Mouse (Mus musculus) limb, embryonic 14.5 days (tissue): ENCODE data around the gene Tinf2. TPM values are rescaled to one million over a fixed set of nuclear protein-coding genes. Genes with fewer than 3 reads are reported as not detected.
A peak's percentile ranks its signal among the peaks of the same experiment; 100 is the strongest.

Experiments
- ATAC-seq: fragments of 200-750 bp; cut with Nextera tagmentation; 2 replicates; pipeline ENCODE4 v1.8.0; 2017; ENCODE audit warnings: low read depth, moderate number of reproducible peaks, moderate TSS enrichment; ENCODE audit not compliant: low FRiP score
- DNase-seq: peaks from one replicate; pipeline ENCODE4 v3.0.0-alpha.2; 2015; ENCODE audit warnings: low spot score
- H3K27ac ChIP-seq: fragments of 300-500 bp; sonication (generic); replicated peaks from 2 replicates; pipeline ENCODE4 v1.5.1; 2014; ENCODE audit warnings: low read depth, mild to moderate bottlenecking, low read length, moderate library complexity, mixed read lengths
- H3K27me3 ChIP-seq: fragments of 300-500 bp; sonication (generic); 2 replicates; pipeline ENCODE4 v1.6.1; 2014; ENCODE audit warnings: low read length, mixed read lengths; ENCODE audit not compliant: control insufficient read depth, insufficient read depth
- H3K36me3 ChIP-seq: fragments of 300-500 bp; sonication (generic); 2 replicates; pipeline ENCODE4 v1.6.1; 2014; ENCODE audit warnings: mild to moderate bottlenecking, low read length, moderate library complexity, mixed read lengths; ENCODE audit not compliant: control insufficient read depth, insufficient read depth
- H3K4me1 ChIP-seq: fragments of 300-500 bp; sonication (generic); 2 replicates; pipeline ENCODE4 v1.6.1; 2014; ENCODE audit warnings: antibody characterized with exemption, low read length, mixed read lengths; ENCODE audit not compliant: control insufficient read depth, insufficient read depth
- H3K4me2 ChIP-seq: fragments of 300-500 bp; sonication (generic); replicated peaks from 2 replicates; pipeline ENCODE4 v1.6.1; 2014; ENCODE audit warnings: low read depth, mild to moderate bottlenecking, low read length, moderate library complexity; ENCODE audit not compliant: severe bottlenecking
- H3K4me3 ChIP-seq: fragments of 300-500 bp; sonication (generic); replicated peaks from 2 replicates; pipeline ENCODE4 v1.5.1; 2014; ENCODE audit warnings: low read length
- H3K9ac ChIP-seq: fragments of 300-500 bp; sonication (generic); 2 replicates; pipeline ENCODE4 v1.6.1; 2014; ENCODE audit warnings: mild to moderate bottlenecking, low read depth, low read length, moderate library complexity; ENCODE audit not compliant: severe bottlenecking
- H3K9me3 ChIP-seq: fragments of 300-500 bp; sonication (generic); 2 replicates; pipeline ENCODE4 v1.6.1; 2016; ENCODE audit warnings: low read length; ENCODE audit not compliant: control insufficient read depth
- POLR2A ChIP-seq: fragments of 200-500 bp; IDR thresholded peaks from 2 replicates; pipeline ENCODE4 v1.8.0; 2012; ENCODE audit warnings: inconsistent platforms, mild to moderate bottlenecking, moderate library complexity, borderline replicate concordance; ENCODE audit not compliant: insufficient read depth, insufficient read length; ENCODE audit errors: extremely low read depth
- WGBS: fragments of 180-500 bp; shearing (Covaris S2); extraction: QIAGEN DNeasy Blood & Tissue Kit; methylation state at CpG from one replicate; pipeline ENCODE4 v1.1.7; 2014; 5-methylcytosine and 5-hydroxymethylcytosine counted together
- polyA plus RNA-seq, 2 experiments: library from polyadenylated mRNA; depleted of rRNA in 1 of 2; stranded (reverse) in 1 of 2; unstranded in 1 of 2; fragments of >200 nt; fragmentation: Nextera tagmentation in 1 of 2; extraction: Ambion mirVana in 1 of 2; gene quantifications; 2 replicates each; pipeline versions ENCODE4 v1.2.1 to v1.2.3; 2012 to 2014

Tinf2 gene
- polyA plus RNA-seq, 2 experiments, result 34.2 to 38.4 TPM

- WGBS, result 18% methylated on average over 4 of the region's 4 CpGs
- TF ChIP-seq POLR2A, result no peak
- peaks cover 6% of the 10 kb centered on the region for H3K27me3 ChIP-seq
- H3K4me3 ChIP-seq, result peak within 1 kb of the TSS; percentile 17
- no peaks in the 10 kb centered on the region for H3K9me3 ChIP-seq
- H3K4me2 ChIP-seq, result peak within 1 kb of the TSS; percentile 36
- DNase-seq (no peak), ATAC-seq (no peak)
- peak within 1 kb of the TSS; percentile 31; the same call in 1 of the 2 replicates for H3K9ac ChIP-seq
- H3K4me1 ChIP-seq, result peaks cover 6% of the 10 kb centered on the region; the same call in 1 of the 2 replicates
- peaks cover 25% of the 10 kb centered on the region for H3K36me3 ChIP-seq
- H3K27ac ChIP-seq, result no peak within 1 kb of the TSS
Observed at GRCm38 (mm10) chr14:55713729-55714122, 32.1 kb upstream of the Tinf2 start, which contains the start of gene Tgm1. Gene Tgm1 (minus strand): TSS chr14:55713926.

DNA sequence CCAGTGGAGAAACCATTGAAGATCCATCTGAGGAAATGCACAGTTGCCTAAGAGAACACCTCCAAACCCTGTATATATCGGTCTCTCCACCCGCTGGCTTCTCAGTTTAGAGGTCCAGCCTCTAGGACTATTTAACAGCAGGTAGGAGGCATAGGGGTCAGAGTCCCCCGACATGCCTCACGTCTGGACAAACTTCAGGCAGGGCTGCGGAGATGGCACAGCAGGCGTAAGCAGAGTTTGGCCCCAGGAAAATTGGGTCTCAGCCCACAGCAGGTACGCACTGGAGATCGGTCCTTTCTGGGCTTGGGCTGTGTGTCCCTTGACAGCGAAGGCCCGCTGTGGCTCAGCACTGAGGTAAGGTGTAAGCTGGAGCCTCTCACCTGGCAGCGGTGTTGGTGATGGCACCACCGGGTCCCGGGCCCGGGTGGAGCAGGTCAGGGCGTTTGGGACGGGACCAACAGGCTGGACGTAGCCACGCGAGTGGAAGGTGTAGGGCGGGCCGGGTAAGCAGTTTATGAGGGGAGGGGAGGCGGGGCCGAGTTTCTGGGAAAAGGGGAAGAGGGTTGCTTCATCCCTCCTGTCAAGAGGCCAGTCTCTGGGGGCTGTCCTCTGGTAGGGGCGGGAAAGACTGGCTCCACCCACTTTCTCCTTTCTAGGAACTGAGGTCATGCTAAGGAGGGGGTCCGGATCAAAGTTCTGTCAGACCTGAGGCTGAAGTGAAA is 31.5 kb upstream of the Tinf2 start:
- peak; percentile 45; the same call in 1 of the 2 replicates for ATAC-seq
- peak overlapping the region; percentile 31; the same call in 1 of the 2 replicates for H3K9ac ChIP-seq

DNA sequence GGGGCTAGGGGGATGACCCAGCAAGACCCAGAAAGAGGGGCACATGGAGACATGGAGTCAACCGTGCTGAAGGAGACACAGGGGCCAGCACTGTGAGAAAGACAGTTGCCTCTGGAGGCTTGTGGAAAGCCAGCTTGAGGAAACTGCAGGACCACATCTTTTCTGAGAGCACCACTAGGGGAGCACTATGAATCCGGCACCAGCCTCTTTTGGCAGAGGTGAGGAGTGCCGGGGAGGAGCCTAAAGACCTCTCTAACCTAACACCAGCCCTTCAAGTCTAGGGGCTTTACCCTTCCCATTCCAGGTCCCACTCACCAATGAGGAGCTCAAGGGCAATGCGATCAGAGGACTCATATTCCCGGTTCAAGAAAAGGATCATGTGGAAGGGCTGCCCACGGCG is 30.2 kb upstream of the Tinf2 start:
- peaks cover 7% of the 10 kb centered on the region for H3K36me3 ChIP-seq
- no peaks in the 10 kb centered on the region for H3K9me3 ChIP-seq
- ATAC-seq, result no peak
- 72% methylated on average over 7 of the region's 7 CpGs for WGBS
- no peak overlapping the region for H3K4me3 ChIP-seq
- H3K9ac ChIP-seq, result no peak overlapping the region
- TF ChIP-seq POLR2A, result no peak
- H3K27me3 ChIP-seq, result peaks cover 6% of the 10 kb centered on the region
- no peak overlapping the region for H3K27ac ChIP-seq
- H3K4me1 ChIP-seq, result peaks cover 6% of the 10 kb centered on the region; the same call in 1 of the 2 replicates
- no peak for DNase-seq
- no peak overlapping the region for H3K4me2 ChIP-seq

More for the DNA sequence above, 31.5 kb upstream of the Tinf2 start:
- peak overlapping the region; percentile 36 for H3K4me2 ChIP-seq
- H3K4me3 ChIP-seq, result peak overlapping the region; percentile 17
- H3K36me3 ChIP-seq, result peaks cover 19% of the 10 kb centered on the region
- no peaks in the 10 kb centered on the region for H3K9me3 ChIP-seq
- DNase-seq, result peak; percentile 33
- 9% methylated on average over 25 of the region's 25 CpGs for WGBS
- TF ChIP-seq POLR2A, result no peak
- H3K27me3 ChIP-seq, result peaks cover 6% of the 10 kb centered on the region
- peaks cover 6% of the 10 kb centered on the region; the same call in 1 of the 2 replicates for H3K4me1 ChIP-seq
- no peak overlapping the region for H3K27ac ChIP-seq

GRCm38 (mm10) chr14:55709509-55709908 is 27.9 kb upstream of the Tinf2 start:
- Histone ChIP-seq H3K4me1 (peaks cover 6% of the 10 kb centered on the region; the same call in 1 of the 2 replicates), H3K4me2 (no peak overlapping the region), H3K27me3 (peaks cover 6% of the 10 kb centered on the region), H3K4me3 (no peak overlapping the region), H3K9me3 (no peaks in the 10 kb centered on the region), H3K36me3 (no peaks in the 10 kb centered on the region), H3K27ac (no peak overlapping the region), H3K9ac (no peak overlapping the region)
- 76% methylated on average over 4 of the region's 4 CpGs for WGBS
- no peak for ATAC-seq
- no peak for TF ChIP-seq POLR2A
- DNase-seq, result no peak

DNA sequence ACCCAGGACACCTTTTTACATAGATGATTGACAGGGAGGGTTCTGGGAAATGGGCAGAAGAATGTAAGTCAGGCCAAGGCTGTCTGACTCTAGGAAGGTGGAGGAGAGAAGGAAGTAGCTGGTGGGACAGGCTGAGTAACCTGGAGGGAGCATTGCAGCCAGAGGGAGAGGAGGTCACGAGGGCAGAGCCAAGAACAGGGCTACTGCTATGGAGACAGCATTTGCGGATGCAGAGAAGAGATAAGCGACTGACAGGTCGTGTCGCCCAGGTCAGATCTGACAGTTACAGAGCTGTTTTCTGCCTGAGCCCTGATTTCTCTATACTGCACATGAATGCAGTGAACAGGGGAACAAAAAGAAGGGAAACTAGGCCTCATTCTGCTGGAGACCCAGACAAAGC is 25.8 kb upstream of the Tinf2 start:
- ATAC-seq (no peak), DNase-seq (no peak)
- TF ChIP-seq POLR2A, result no peak
- Histone ChIP-seq H3K27me3 (no peaks in the 10 kb centered on the region; the same call in 1 of the 2 replicates), H3K9me3 (no peaks in the 10 kb centered on the region), H3K27ac (no peak overlapping the region), H3K4me1 (no peaks in the 10 kb centered on the region), H3K36me3 (no peaks in the 10 kb centered on the region), H3K4me3 (no peak overlapping the region), H3K9ac (no peak overlapping the region), H3K4me2 (no peak overlapping the region)
- WGBS, result 81% methylated on average over 5 of the region's 5 CpGs
